14 mouse cellular contexts compared by ENCODE assay signal in the genomic region with DNA sequence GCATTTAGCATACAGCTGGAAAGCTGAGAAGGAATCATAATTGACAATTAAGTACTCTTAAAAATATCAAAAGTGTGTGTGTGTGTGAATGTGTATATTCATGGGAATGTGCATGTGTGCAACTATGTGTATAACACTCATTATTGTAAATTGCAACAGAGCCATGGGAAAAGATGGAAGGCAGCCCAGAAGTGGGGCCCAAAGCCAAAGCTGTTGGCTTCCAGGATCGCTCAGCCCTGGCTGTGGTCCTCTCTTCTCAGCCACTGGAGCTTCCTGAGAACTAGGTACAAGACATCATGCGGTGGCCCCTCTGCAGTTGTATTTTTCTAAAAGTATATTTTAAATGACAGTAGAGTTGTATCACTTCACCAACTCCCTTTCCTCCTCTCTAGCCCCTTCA. TPM values are rescaled to one million over a fixed set of nuclear protein-coding genes. Genes with fewer than 3 reads are reported as not detected.
DNase-seq lines count a peak whose midpoint lies in the region; ATAC-seq and TF ChIP-seq lines count a peak whose summit lies in the region.
"Had no signal": no experiment of that assay in that cellular context is flagged by ENCODE, and none has a peak within 500 bp of the region (broad histone marks: within the 10 kb centered on the region; RNA-seq: fewer than 3 reads in every experiment).

No protein-coding gene starts in this region.

- no peak overlapping the region for H3K9ac ChIP-seq in forebrain, postnatal 0 days
- no peak overlapping the region for H3K9ac ChIP-seq in forebrain, embryonic 11.5 days (ENCODE audit: low read length)
- no peak overlapping the region for H3K9ac ChIP-seq in heart, embryonic 15.5 days
- H3K9ac ChIP-seq in stomach, postnatal 0 days (ENCODE audit: low read length): no peak overlapping the region
- no peak overlapping the region for H3K9ac ChIP-seq in intestine, embryonic 15.5 days
- no peak overlapping the region for H3K9ac ChIP-seq in hindbrain, embryonic 13.5 days
- H3K9ac ChIP-seq: embryonic facial prominence, embryonic 15.5 days; midbrain, embryonic 13.5 days; stomach, embryonic 15.5 days had no signal

- H3K27me3 ChIP-seq in forebrain, postnatal 0 days (ENCODE audit: insufficient read depth, low read length): no peaks in the 10 kb centered on the region
- H3K27me3 ChIP-seq in forebrain, embryonic 11.5 days (ENCODE audit: control insufficient read depth, insufficient read depth, low read length): no peaks in the 10 kb centered on the region
- H3K27me3 ChIP-seq in heart, embryonic 15.5 days: no peaks in the 10 kb centered on the region
- H3K27me3 ChIP-seq in stomach, postnatal 0 days (ENCODE audit: control insufficient read depth, insufficient read depth, low read length): no peaks in the 10 kb centered on the region
- H3K27me3 ChIP-seq in intestine, embryonic 15.5 days (replicated peaks): no peaks in the 10 kb centered on the region
- H3K27me3 ChIP-seq in hindbrain, embryonic 13.5 days: no peaks in the 10 kb centered on the region
- H3K27me3 ChIP-seq: embryonic facial prominence, embryonic 15.5 days; midbrain, embryonic 13.5 days; stomach, embryonic 15.5 days had no signal

- WGBS in forebrain, postnatal 0 days: 68% methylated on average over 2 of the region's 2 CpGs
- 95% methylated on average over 2 of the region's 2 CpGs for WGBS in forebrain, embryonic 11.5 days
- 43% methylated on average over 2 of the region's 2 CpGs for WGBS in heart, embryonic 15.5 days
- 67% methylated on average over 2 of the region's 2 CpGs for WGBS in stomach, postnatal 0 days
- 75% methylated on average over 2 of the region's 2 CpGs for WGBS in intestine, embryonic 15.5 days
- WGBS in hindbrain, embryonic 13.5 days: 97% methylated on average over 2 of the region's 2 CpGs

- DNase-seq in forebrain, postnatal 0 days: peak; percentile 8
- DNase-seq in forebrain, embryonic 11.5 days (ENCODE audit: low spot score): no peak
- DNase-seq in right cerebral cortex, postnatal 4 days: peak; percentile 16
- DNase-seq in right cerebral cortex, postnatal 25 days: no peak
- peak; percentile 10 for DNase-seq in stomach, postnatal 0 days (ENCODE audit: low spot score)

- H3K4me2 ChIP-seq in forebrain, postnatal 0 days (ENCODE audit: low read depth): no peak overlapping the region
- no peak overlapping the region for H3K4me2 ChIP-seq in forebrain, embryonic 11.5 days (ENCODE audit: low read depth, low read length, severe bottlenecking)
- H3K4me2 ChIP-seq in heart, embryonic 15.5 days: no peak overlapping the region
- no peak overlapping the region for H3K4me2 ChIP-seq in stomach, postnatal 0 days (replicated peaks; ENCODE audit: low read depth)
- no peak overlapping the region for H3K4me2 ChIP-seq in intestine, embryonic 15.5 days (replicated peaks)
- no peak overlapping the region for H3K4me2 ChIP-seq in hindbrain, embryonic 13.5 days
- H3K4me2 ChIP-seq: embryonic facial prominence, embryonic 15.5 days; liver, embryonic 11.5 days; midbrain, embryonic 13.5 days; stomach, embryonic 15.5 days had no signal

- no peak for TF ChIP-seq EP300 in stomach, postnatal 0 days (optimal IDR thresholded peaks at IDR 0.05)

- H3K9me3 ChIP-seq in forebrain, postnatal 0 days (ENCODE audit: low read length): no peaks in the 10 kb centered on the region
- no peaks in the 10 kb centered on the region for H3K9me3 ChIP-seq in forebrain, embryonic 11.5 days (ENCODE audit: control insufficient read depth, low read length)
- no peaks in the 10 kb centered on the region for H3K9me3 ChIP-seq in heart, embryonic 15.5 days (replicated peaks)
- H3K9me3 ChIP-seq in stomach, postnatal 0 days (ENCODE audit: control insufficient read depth, low read length): no peaks in the 10 kb centered on the region
- no peaks in the 10 kb centered on the region for H3K9me3 ChIP-seq in intestine, embryonic 15.5 days
- H3K9me3 ChIP-seq in hindbrain, embryonic 13.5 days: no peaks in the 10 kb centered on the region
- H3K9me3 ChIP-seq: embryonic facial prominence, embryonic 15.5 days; midbrain, embryonic 13.5 days; stomach, embryonic 15.5 days had no signal

- no peaks in the 10 kb centered on the region for H3K36me3 ChIP-seq in forebrain, postnatal 0 days (ENCODE audit: insufficient read depth)
- H3K36me3 ChIP-seq in forebrain, embryonic 11.5 days (ENCODE audit: control insufficient read depth, insufficient read depth, low read length): no peaks in the 10 kb centered on the region
- no peaks in the 10 kb centered on the region for H3K36me3 ChIP-seq in heart, embryonic 15.5 days
- no peaks in the 10 kb centered on the region for H3K36me3 ChIP-seq in stomach, postnatal 0 days (ENCODE audit: control insufficient read depth, insufficient read depth, low read length)
- H3K36me3 ChIP-seq in intestine, embryonic 15.5 days: no peaks in the 10 kb centered on the region
- H3K36me3 ChIP-seq in hindbrain, embryonic 13.5 days: no peaks in the 10 kb centered on the region
- H3K36me3 ChIP-seq: embryonic facial prominence, embryonic 15.5 days; midbrain, embryonic 13.5 days; stomach, embryonic 15.5 days had no signal

- H3K4me1 ChIP-seq in forebrain, postnatal 0 days (ENCODE audit: insufficient read depth): no peaks in the 10 kb centered on the region
- H3K4me1 ChIP-seq in forebrain, embryonic 11.5 days (replicated peaks; ENCODE audit: control insufficient read depth, insufficient read depth, low read length): no peaks in the 10 kb centered on the region
- H3K4me1 ChIP-seq in heart, embryonic 15.5 days (replicated peaks): peaks cover 18% of the 10 kb centered on the region
- H3K4me1 ChIP-seq in stomach, postnatal 0 days (replicated peaks; ENCODE audit: control insufficient read depth, insufficient read depth): no peaks in the 10 kb centered on the region
- H3K4me1 ChIP-seq in intestine, embryonic 15.5 days (replicated peaks): no peaks in the 10 kb centered on the region
- H3K4me1 ChIP-seq in hindbrain, embryonic 13.5 days (replicated peaks): no peaks in the 10 kb centered on the region
- H3K4me1 ChIP-seq: midbrain, embryonic 13.5 days; stomach, embryonic 15.5 days had no signal

- ATAC-seq in forebrain, postnatal 0 days: no peak
- no peak for ATAC-seq in forebrain, embryonic 11.5 days (replicated peaks; ENCODE audit: low FRiP score)
- ATAC-seq in heart, embryonic 15.5 days (replicated peaks; ENCODE audit: insufficient number of reproducible peaks, insufficient read depth, low FRiP score, low read depth): no peak
- ATAC-seq in stomach, postnatal 0 days (ENCODE audit: low FRiP score, low TSS enrichment): no peak
- ATAC-seq in intestine, embryonic 15.5 days: no peak
- no peak for ATAC-seq in hindbrain, embryonic 13.5 days (ENCODE audit: low FRiP score)
- ATAC-seq: CD4-positive, CD25-positive, alpha-beta regulatory T cell, adult 4 months; midbrain, embryonic 13.5 days had no signal

- no peak overlapping the region for H3K27ac ChIP-seq in forebrain, postnatal 0 days (ENCODE audit: low read depth, low read length)
- no peak overlapping the region for H3K27ac ChIP-seq in forebrain, embryonic 11.5 days (ENCODE audit: low read depth, low read length)
- peak overlapping the region; percentile 45; the same call in 1 of the 2 replicates for H3K27ac ChIP-seq in heart, embryonic 15.5 days
- no peak overlapping the region for H3K27ac ChIP-seq in stomach, postnatal 0 days (replicated peaks)
- no peak overlapping the region for H3K27ac ChIP-seq in intestine, embryonic 15.5 days
- no peak overlapping the region for H3K27ac ChIP-seq in hindbrain, embryonic 13.5 days
- H3K27ac ChIP-seq: embryonic facial prominence, embryonic 15.5 days; layer of hippocampus, adult 2 months; midbrain, embryonic 13.5 days; stomach, embryonic 15.5 days had no signal

- H3K4me3 ChIP-seq in forebrain, postnatal 0 days (ENCODE audit: low read depth, low read length): no peak overlapping the region
- H3K4me3 ChIP-seq in forebrain, embryonic 11.5 days (ENCODE audit: low read depth, low read length): no peak overlapping the region
- no peak overlapping the region for H3K4me3 ChIP-seq in heart, embryonic 15.5 days
- H3K4me3 ChIP-seq in stomach, postnatal 0 days (ENCODE audit: low read depth, low read length): no peak overlapping the region
- no peak overlapping the region for H3K4me3 ChIP-seq in intestine, embryonic 15.5 days (replicated peaks)
- no peak overlapping the region for H3K4me3 ChIP-seq in hindbrain, embryonic 13.5 days
- H3K4me3 ChIP-seq: embryonic facial prominence, embryonic 15.5 days; layer of hippocampus, adult 2 months; midbrain, embryonic 13.5 days; stomach, embryonic 15.5 days had no signal

- no peak for TF ChIP-seq CTCF in forebrain, postnatal 0 days (IDR thresholded peaks at IDR 0.05; ENCODE audit: low read depth)
- TF ChIP-seq CTCF in stomach, postnatal 0 days (IDR thresholded peaks at IDR 0.05; ENCODE audit: low read depth): no peak

RNA-seq across cellular contexts. Expression of a gene that starts 44.0 kb away (rescaled TPM):
- total RNA-seq in forebrain, postnatal 0 days (2014; rRNA removed): 0.38 and 0.90 TPM in 2 replicates
- polyA plus RNA-seq in forebrain, postnatal 0 days (2015; fragmentation: Nextera tagmentation; extraction: Ambion mirVana): 0.35 and 0.84 TPM in 2 replicates
- polyA plus RNA-seq in forebrain, embryonic 11.5 days (2014; fragmentation: Nextera tagmentation; extraction: Ambion mirVana): 1.1 and 1.5 TPM in 2 replicates
- 7.0 and 8.7 TPM in 2 replicates for polyA plus RNA-seq in heart, embryonic 15.5 days (2015; fragmentation: Nextera tagmentation; extraction: Ambion mirVana)
- 7.3 TPM in 2 replicates for polyA plus RNA-seq in stomach, postnatal 0 days (2015; fragmentation: Nextera tagmentation; extraction: Ambion mirVana)
- 6.4 and 7.5 TPM in 2 replicates for polyA plus RNA-seq in intestine, embryonic 15.5 days (2015; fragmentation: Nextera tagmentation; extraction: Ambion mirVana)
- 0.74 and 0.98 TPM in 2 replicates for polyA plus RNA-seq in hindbrain, embryonic 13.5 days (2015; fragmentation: Nextera tagmentation; extraction: Ambion mirVana)
- polyA plus RNA-seq: CD4-positive, CD25-positive, alpha-beta regulatory T cell, adult 4 months had no signal

Comparison
In these comparisons a context has a peak if more than half of its experiments do, and no peak if none do; other contexts are left out.
1. DNase-seq: peak in forebrain, postnatal 0 days (single experiment), right cerebral cortex, postnatal 4 days (single experiment) and stomach, postnatal 0 days (single experiment); none in forebrain, embryonic 11.5 days (single experiment) and right cerebral cortex, postnatal 25 days (single experiment).